ENCODE assay signal across 8 mouse cellular contexts in genomic region chr16:38451421-38452205, GRCm38 (mm10). TPM values are rescaled to one million over a fixed set of nuclear protein-coding genes. Genes with fewer than 3 reads are reported as not detected.
DNase-seq lines count a peak whose midpoint lies in the region; ATAC-seq lines count a peak whose summit lies in the region.

No protein-coding gene starts in this region.

- 46% methylated on average over 12 of the region's 12 CpGs for WGBS in embryonic facial prominence, embryonic 10.5 days
- 49% methylated on average over 12 of the region's 12 CpGs for WGBS in midbrain, embryonic 15.5 days

- peak; percentile 17 for DNase-seq in cerebellum, adult 8-10 months
- DNase-seq in cerebellum, adult 9-11 months, result no peak
- peak; percentile 17 for DNase-seq in 416B (ENCODE audit: low read depth)
- peak; percentile 48 for DNase-seq in embryonic facial prominence, embryonic 10.5 days (ENCODE audit: low spot score)
- peak; percentile 40 for DNase-seq in induced T-regulatory cell, adult 2 months (ENCODE audit: low read depth)
- no peak for DNase-seq in thymus, postnatal 25 days
- no peak for DNase-seq in natural killer cell, adult 2 months (ENCODE audit: low spot score in 2 of 2)

- H3K9me3 ChIP-seq in embryonic facial prominence, embryonic 10.5 days, result no peaks in the 10 kb centered on the region; the same call in 1 of the 2 replicates
- H3K9me3 ChIP-seq in midbrain, embryonic 15.5 days, result no peaks in the 10 kb centered on the region

- H3K4me2 ChIP-seq in midbrain, embryonic 15.5 days, result peak overlapping the region; percentile 78

- peak overlapping the region; percentile 77 for H3K4me3 ChIP-seq in embryonic facial prominence, embryonic 10.5 days
- H3K4me3 ChIP-seq in midbrain, embryonic 15.5 days, result peak overlapping the region; percentile 72

- no peaks in the 10 kb centered on the region; the same call in 1 of the 2 replicates for H3K27me3 ChIP-seq in embryonic facial prominence, embryonic 10.5 days (replicated peaks; ENCODE audit: low read depth, poor library complexity, severe bottlenecking)
- H3K27me3 ChIP-seq in midbrain, embryonic 15.5 days (replicated peaks), result no peaks in the 10 kb centered on the region

- peak overlapping the region; percentile 77 for H3K9ac ChIP-seq in midbrain, embryonic 15.5 days

- peaks cover 37% of the 10 kb centered on the region for H3K4me1 ChIP-seq in embryonic facial prominence, embryonic 10.5 days
- peaks cover 20% of the 10 kb centered on the region for H3K4me1 ChIP-seq in midbrain, embryonic 15.5 days

- H3K27ac ChIP-seq in embryonic facial prominence, embryonic 10.5 days (replicated peaks), result peak overlapping the region; percentile 98
- peak overlapping the region; percentile 82 for H3K27ac ChIP-seq in midbrain, embryonic 15.5 days

- peaks cover 43% of the 10 kb centered on the region for H3K36me3 ChIP-seq in embryonic facial prominence, embryonic 10.5 days (replicated peaks)
- H3K36me3 ChIP-seq in midbrain, embryonic 15.5 days (replicated peaks), result peaks cover 16% of the 10 kb centered on the region

- ATAC-seq in midbrain, embryonic 15.5 days (replicated peaks), result no peak

RNA-seq across cellular contexts. Expression of gene Adprh, which starts 0.9 kb away (rescaled TPM):
- 139 and 143 TPM in 2 replicates for polyA plus RNA-seq in embryonic facial prominence, embryonic 10.5 days (2016; fragmentation: Nextera tagmentation; extraction: Ambion mirVana)
- polyA plus RNA-seq in midbrain, embryonic 15.5 days (2015; fragmentation: Nextera tagmentation; extraction: Ambion mirVana), result 152 and 161 TPM in 2 replicates

RNA-seq across cellular contexts. Expression of gene Cd80, which starts 3.7 kb away (rescaled TPM):
- 0.35 and 0.39 TPM in 2 replicates for polyA plus RNA-seq in embryonic facial prominence, embryonic 10.5 days (2016; fragmentation: Nextera tagmentation; extraction: Ambion mirVana)
- 0.54 and 0.75 TPM in 2 replicates for polyA plus RNA-seq in midbrain, embryonic 15.5 days (2015; fragmentation: Nextera tagmentation; extraction: Ambion mirVana)

RNA-seq across cellular contexts. Expression of gene Pla1a, which starts 18.7 kb away (rescaled TPM):
- polyA plus RNA-seq in embryonic facial prominence, embryonic 10.5 days (2016; fragmentation: Nextera tagmentation; extraction: Ambion mirVana), result not detected in 2 replicates
- 0.42 and 0.61 TPM in 2 replicates for polyA plus RNA-seq in midbrain, embryonic 15.5 days (2015; fragmentation: Nextera tagmentation; extraction: Ambion mirVana)

Comparison
In these comparisons a context has a peak if more than half of its experiments do, and no peak if none do; other contexts are left out.
1. DNase-seq: peak in cerebellum, adult 8-10 months (single experiment), 416B (single experiment), embryonic facial prominence, embryonic 10.5 days (single experiment) and induced T-regulatory cell, adult 2 months (single experiment); none in cerebellum, adult 9-11 months (single experiment), thymus, postnatal 25 days (single experiment) and natural killer cell, adult 2 months (0 of 2).